Mouse (Mus musculus): ENCODE measurements around the gene Rapgef4. TPM values are rescaled to one million over a fixed set of nuclear protein-coding genes. Genes with fewer than 3 reads are reported as not detected.
A peak's percentile ranks its signal among the peaks of the same experiment; 100 is the strongest.

Gene Rapgef4
- polyA plus RNA-seq, 1 experiment from 2014 or later: 2.9 TPM

DNA sequence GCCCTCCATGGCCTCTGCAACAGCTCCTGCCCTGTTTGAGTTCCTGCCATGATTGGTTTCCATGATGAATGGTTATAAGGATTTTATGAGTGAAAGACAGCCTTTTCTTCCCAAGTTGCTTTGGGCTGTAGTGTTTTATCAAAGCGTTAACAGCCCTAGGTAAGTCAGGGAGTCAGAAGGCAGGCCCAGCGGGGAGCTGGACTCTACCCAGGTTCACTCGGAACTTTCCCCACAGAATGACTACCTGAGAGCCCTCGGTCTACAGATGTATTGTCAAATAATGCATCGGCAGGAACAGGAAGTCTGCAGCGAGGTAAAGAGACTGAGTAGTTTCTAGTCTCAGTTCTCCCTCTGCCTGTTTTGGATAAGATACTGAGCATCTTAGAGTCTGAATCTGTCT is 60.0 kb downstream of the Rapgef4 start:
- H3K27me3 ChIP-seq (ENCODE audit: control insufficient read depth, insufficient read depth, low read length): no peaks in the 10 kb centered on the region
- H3K4me3 ChIP-seq (ENCODE audit: low read depth, low read length): no peak overlapping the region
- H3K27ac ChIP-seq (ENCODE audit: low read depth, low read length): no peak overlapping the region
- WGBS: 95% methylated on average over 6 of the region's 6 CpGs
- no peak overlapping the region for H3K4me2 ChIP-seq (replicated peaks; ENCODE audit: low read depth, low read length)
- H3K36me3 ChIP-seq (ENCODE audit: control insufficient read depth, insufficient read depth, low read length): no peaks in the 10 kb centered on the region
- H3K9me3 ChIP-seq (ENCODE audit: control insufficient read depth, low read length): no peaks in the 10 kb centered on the region
- ATAC-seq (ENCODE audit: low FRiP score) (no peak), DNase-seq (ENCODE audit: low spot score) (no peak)
- H3K4me1 ChIP-seq (replicated peaks; ENCODE audit: control insufficient read depth, insufficient read depth, low read length): no peaks in the 10 kb centered on the region
- H3K9ac ChIP-seq (ENCODE audit: low read depth, low read length): no peak overlapping the region

DNA sequence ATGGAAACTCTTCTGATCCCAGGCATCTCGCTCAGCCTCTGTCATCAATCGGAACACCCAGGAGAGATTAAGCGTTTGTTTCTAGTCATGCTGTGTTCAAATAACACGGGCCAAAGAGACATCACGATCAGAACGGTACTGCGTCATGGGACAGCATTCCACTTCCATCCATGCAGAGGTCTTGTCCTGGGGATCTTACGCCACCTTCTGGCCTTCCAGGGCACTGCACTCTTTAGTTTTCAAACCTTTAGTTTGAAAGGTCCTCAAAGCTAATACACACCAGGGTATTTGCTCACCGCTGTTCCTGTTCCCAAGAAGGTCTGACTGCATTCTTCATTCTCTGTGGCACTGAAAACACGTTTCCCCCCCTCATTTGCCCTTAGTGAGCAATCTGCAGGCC is 61.1 kb downstream of the Rapgef4 start:
- DNase-seq (ENCODE audit: low spot score): no peak
- no peak for ATAC-seq (ENCODE audit: low FRiP score)

DNA sequence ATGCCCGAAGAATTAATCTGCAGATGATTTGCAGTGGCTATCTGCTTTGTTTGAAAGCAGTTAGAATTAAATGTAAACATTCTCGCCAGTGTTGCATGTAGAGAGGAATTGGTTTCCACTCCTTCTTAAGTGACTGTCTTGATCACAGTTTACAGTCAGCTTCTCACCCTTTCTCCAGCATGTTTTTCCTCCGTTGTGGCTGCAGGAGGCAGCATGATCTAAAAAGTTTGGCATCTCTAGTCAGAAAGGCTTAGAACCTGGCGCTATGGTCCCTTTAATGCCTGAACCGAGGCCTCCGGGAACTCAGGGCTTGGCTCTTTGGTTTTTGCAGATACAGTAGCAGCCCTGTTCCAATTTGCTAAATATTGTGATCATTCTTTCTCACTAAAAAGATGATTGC is 63.2 kb downstream of the Rapgef4 start:
- no peaks in the 10 kb centered on the region for H3K9me3 ChIP-seq (ENCODE audit: control insufficient read depth, low read length)
- H3K4me2 ChIP-seq (replicated peaks; ENCODE audit: low read depth, low read length): no peak overlapping the region
- H3K4me3 ChIP-seq (ENCODE audit: low read depth, low read length): no peak overlapping the region
- no peak overlapping the region for H3K9ac ChIP-seq (ENCODE audit: low read depth, low read length)
- ATAC-seq (ENCODE audit: low FRiP score) (no peak), DNase-seq (ENCODE audit: low spot score) (peak; percentile 15)
- H3K36me3 ChIP-seq (ENCODE audit: control insufficient read depth, insufficient read depth, low read length): no peaks in the 10 kb centered on the region
- H3K27ac ChIP-seq (ENCODE audit: low read depth, low read length): no peak overlapping the region
- H3K27me3 ChIP-seq (ENCODE audit: control insufficient read depth, insufficient read depth, low read length): no peaks in the 10 kb centered on the region
- 64% methylated on average over 6 of the region's 6 CpGs for WGBS
- no peaks in the 10 kb centered on the region for H3K4me1 ChIP-seq (replicated peaks; ENCODE audit: control insufficient read depth, insufficient read depth, low read length)

More for the DNA sequence above, 61.1 kb downstream of the Rapgef4 start:
- Histone ChIP-seq H3K27ac (ENCODE audit: low read depth, low read length) (no peak overlapping the region), H3K4me3 (ENCODE audit: low read depth, low read length) (no peak overlapping the region), H3K9me3 (ENCODE audit: control insufficient read depth, low read length) (no peaks in the 10 kb centered on the region), H3K36me3 (ENCODE audit: control insufficient read depth, insufficient read depth, low read length) (no peaks in the 10 kb centered on the region), H3K9ac (ENCODE audit: low read depth, low read length) (no peak overlapping the region), H3K4me1 (replicated peaks; ENCODE audit: control insufficient read depth, insufficient read depth, low read length) (no peaks in the 10 kb centered on the region), H3K4me2 (replicated peaks; ENCODE audit: low read depth, low read length) (no peak overlapping the region), H3K27me3 (ENCODE audit: control insufficient read depth, insufficient read depth, low read length) (no peaks in the 10 kb centered on the region)
- 87% methylated on average over 10 of the region's 10 CpGs for WGBS

DNA sequence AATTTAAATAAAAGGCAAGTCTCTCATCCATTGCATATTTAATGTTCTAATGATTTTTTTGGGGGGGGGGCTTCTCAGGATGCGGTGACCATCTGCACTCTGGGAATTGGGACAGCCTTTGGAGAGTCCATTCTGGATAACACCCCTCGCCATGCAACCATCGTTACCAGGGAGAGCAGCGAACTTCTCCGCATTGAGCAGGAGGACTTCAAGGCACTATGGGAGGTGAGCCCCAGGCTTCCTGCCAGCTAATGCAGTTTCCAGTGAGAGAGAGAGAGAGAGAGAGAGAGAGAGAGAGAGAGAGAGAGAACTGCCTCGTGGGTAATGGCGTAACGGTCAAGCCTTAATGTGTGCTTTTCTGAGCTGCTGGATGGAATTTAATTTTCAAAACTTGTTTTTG is 64.0 kb downstream of the Rapgef4 start:
- H3K36me3 ChIP-seq (ENCODE audit: control insufficient read depth, insufficient read depth, low read length): no peaks in the 10 kb centered on the region
- H3K4me1 ChIP-seq (replicated peaks; ENCODE audit: control insufficient read depth, insufficient read depth, low read length): no peaks in the 10 kb centered on the region
- no peak overlapping the region for H3K4me3 ChIP-seq (ENCODE audit: low read depth, low read length)
- no peak overlapping the region for H3K27ac ChIP-seq (ENCODE audit: low read depth, low read length)
- ATAC-seq (ENCODE audit: low FRiP score) (no peak), DNase-seq (ENCODE audit: low spot score) (no peak)
- no peak overlapping the region for H3K4me2 ChIP-seq (replicated peaks; ENCODE audit: low read depth, low read length)
- H3K9me3 ChIP-seq (ENCODE audit: control insufficient read depth, low read length): no peaks in the 10 kb centered on the region
- 88% methylated on average over 8 of the region's 8 CpGs for WGBS
- no peak overlapping the region for H3K9ac ChIP-seq (ENCODE audit: low read depth, low read length)
- H3K27me3 ChIP-seq (ENCODE audit: control insufficient read depth, insufficient read depth, low read length): no peaks in the 10 kb centered on the region

DNA sequence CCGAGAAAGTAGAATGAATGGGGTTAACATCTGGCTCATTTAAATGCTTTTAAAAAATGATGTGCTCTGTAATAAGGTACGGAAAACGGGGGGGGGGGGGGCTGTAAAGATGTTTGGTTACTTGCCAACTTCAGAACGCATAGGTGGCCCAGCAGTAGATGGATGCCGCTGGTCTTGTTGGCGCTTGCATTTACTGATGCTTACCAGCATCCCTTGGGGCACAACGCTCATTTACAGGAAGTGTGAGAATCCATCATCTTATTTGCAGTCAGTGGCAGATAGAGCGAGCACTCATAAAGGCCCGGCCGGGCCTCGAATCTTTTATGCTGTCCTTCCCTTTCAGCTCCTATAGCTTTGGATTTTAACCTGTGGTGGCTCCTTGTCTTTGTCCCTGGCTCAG is 64.6 kb downstream of the Rapgef4 start:
- DNase-seq (ENCODE audit: low spot score): no peak
- Histone ChIP-seq H3K27me3 (ENCODE audit: control insufficient read depth, insufficient read depth, low read length) (no peaks in the 10 kb centered on the region), H3K4me2 (replicated peaks; ENCODE audit: low read depth, low read length) (no peak overlapping the region), H3K4me1 (replicated peaks; ENCODE audit: control insufficient read depth, insufficient read depth, low read length) (no peaks in the 10 kb centered on the region), H3K27ac (ENCODE audit: low read depth, low read length) (no peak overlapping the region), H3K4me3 (ENCODE audit: low read depth, low read length) (no peak overlapping the region), H3K36me3 (ENCODE audit: control insufficient read depth, insufficient read depth, low read length) (no peaks in the 10 kb centered on the region), H3K9me3 (ENCODE audit: control insufficient read depth, low read length) (no peaks in the 10 kb centered on the region), H3K9ac (ENCODE audit: low read depth, low read length) (no peak overlapping the region)
- ATAC-seq (ENCODE audit: low FRiP score): no peak
- WGBS: 68% methylated on average over 11 of the region's 11 CpGs

DNA sequence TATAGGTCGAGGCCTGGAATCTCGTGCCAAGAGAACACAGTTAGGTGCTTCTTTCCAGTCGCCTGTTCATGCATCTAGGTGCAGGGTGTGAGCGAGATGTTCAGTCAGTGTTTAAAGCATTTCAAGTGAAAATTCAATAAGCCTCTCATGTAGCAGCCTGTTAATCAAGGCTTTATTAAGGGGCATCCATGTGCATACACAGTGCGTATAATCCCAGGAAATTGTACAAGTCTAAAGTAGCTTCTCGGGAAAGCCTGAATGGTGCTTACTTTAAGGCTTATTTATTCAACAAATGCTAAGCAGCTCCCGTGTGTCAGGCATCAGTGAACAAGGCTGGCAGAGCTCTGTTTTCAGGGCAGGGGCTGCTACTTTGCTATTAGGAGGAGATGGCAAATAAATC is 69.4 kb downstream of the Rapgef4 start:
- ATAC-seq (ENCODE audit: low FRiP score): no peak
- no peak overlapping the region for H3K4me3 ChIP-seq (ENCODE audit: low read depth, low read length)
- WGBS: 72% methylated on average over 7 of the region's 7 CpGs

DNA sequence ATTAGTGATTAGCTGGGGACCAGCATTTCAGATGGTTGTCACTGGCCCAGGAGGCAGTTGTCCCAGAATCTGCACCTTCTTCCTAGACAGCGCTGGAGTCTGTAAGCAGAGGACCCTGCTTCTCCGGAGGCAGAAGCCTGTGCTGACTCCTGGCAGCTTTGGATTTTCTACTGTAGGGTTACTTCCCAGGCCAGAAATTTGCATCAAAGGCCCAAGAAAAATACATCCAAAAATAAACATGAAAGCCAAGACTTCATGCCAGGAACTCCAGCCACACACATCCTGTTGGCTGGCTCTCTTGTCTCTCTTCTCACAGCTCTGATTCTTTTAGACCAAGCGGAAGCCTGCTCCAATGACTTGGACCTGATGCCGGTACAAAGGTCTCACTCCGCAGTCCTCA is 73.2 kb downstream of the Rapgef4 start:
- Histone ChIP-seq H3K9ac (ENCODE audit: low read depth, low read length) (no peak overlapping the region), H3K4me2 (replicated peaks; ENCODE audit: low read depth, low read length) (no peak overlapping the region), H3K27ac (ENCODE audit: low read depth, low read length) (no peak overlapping the region), H3K4me3 (ENCODE audit: low read depth, low read length) (no peak overlapping the region), H3K27me3 (ENCODE audit: control insufficient read depth, insufficient read depth, low read length) (no peaks in the 10 kb centered on the region), H3K9me3 (ENCODE audit: control insufficient read depth, low read length) (no peaks in the 10 kb centered on the region), H3K36me3 (ENCODE audit: control insufficient read depth, insufficient read depth, low read length) (no peaks in the 10 kb centered on the region), H3K4me1 (replicated peaks; ENCODE audit: control insufficient read depth, insufficient read depth, low read length) (no peaks in the 10 kb centered on the region)
- 86% methylated on average over 5 of the region's 5 CpGs for WGBS
- ATAC-seq (ENCODE audit: low FRiP score) (no peak), DNase-seq (ENCODE audit: low spot score) (no peak)

More for the DNA sequence above, 69.4 kb downstream of the Rapgef4 start:
- no peaks in the 10 kb centered on the region for H3K27me3 ChIP-seq (ENCODE audit: control insufficient read depth, insufficient read depth, low read length)
- no peak for DNase-seq (ENCODE audit: low spot score)
- H3K9ac ChIP-seq (ENCODE audit: low read depth, low read length): no peak overlapping the region
- no peaks in the 10 kb centered on the region for H3K4me1 ChIP-seq (replicated peaks; ENCODE audit: control insufficient read depth, insufficient read depth, low read length)
- no peaks in the 10 kb centered on the region for H3K9me3 ChIP-seq (ENCODE audit: control insufficient read depth, low read length)
- no peak overlapping the region for H3K4me2 ChIP-seq (replicated peaks; ENCODE audit: low read depth, low read length)
- no peaks in the 10 kb centered on the region for H3K36me3 ChIP-seq (ENCODE audit: control insufficient read depth, insufficient read depth, low read length)
- no peak overlapping the region for H3K27ac ChIP-seq (ENCODE audit: low read depth, low read length)

DNA sequence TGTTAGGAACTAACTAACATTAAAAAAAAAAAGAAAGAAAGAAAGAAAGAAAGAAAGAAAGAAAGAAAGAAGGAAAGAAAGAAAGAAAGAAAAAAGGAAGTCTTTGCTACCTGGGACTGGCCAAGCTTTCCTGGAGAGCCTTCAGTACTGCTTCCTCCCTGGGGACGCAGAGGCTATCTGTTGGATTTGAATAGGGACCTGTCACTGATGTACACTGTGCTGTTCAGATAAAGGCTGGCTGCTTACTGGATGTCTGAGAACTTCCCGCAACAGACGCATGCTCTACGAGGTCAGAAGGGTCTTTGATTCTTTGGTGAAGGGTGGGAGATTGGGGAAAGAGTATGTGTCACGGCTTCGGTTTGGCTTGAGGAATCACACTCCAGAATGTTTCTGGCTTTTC is 73.7 kb downstream of the Rapgef4 start:
- H3K27me3 ChIP-seq (ENCODE audit: control insufficient read depth, insufficient read depth, low read length): no peaks in the 10 kb centered on the region
- WGBS: 80% methylated on average over 6 of the region's 6 CpGs
- no peak overlapping the region for H3K9ac ChIP-seq (ENCODE audit: low read depth, low read length)
- DNase-seq (ENCODE audit: low spot score) (no peak), ATAC-seq (ENCODE audit: low FRiP score) (no peak)
- no peak overlapping the region for H3K4me3 ChIP-seq (ENCODE audit: low read depth, low read length)
- no peaks in the 10 kb centered on the region for H3K4me1 ChIP-seq (replicated peaks; ENCODE audit: control insufficient read depth, insufficient read depth, low read length)
- H3K9me3 ChIP-seq (ENCODE audit: control insufficient read depth, low read length): no peaks in the 10 kb centered on the region
- no peak overlapping the region for H3K27ac ChIP-seq (ENCODE audit: low read depth, low read length)
- H3K36me3 ChIP-seq (ENCODE audit: control insufficient read depth, insufficient read depth, low read length): no peaks in the 10 kb centered on the region
- no peak overlapping the region for H3K4me2 ChIP-seq (replicated peaks; ENCODE audit: low read depth, low read length)

DNA sequence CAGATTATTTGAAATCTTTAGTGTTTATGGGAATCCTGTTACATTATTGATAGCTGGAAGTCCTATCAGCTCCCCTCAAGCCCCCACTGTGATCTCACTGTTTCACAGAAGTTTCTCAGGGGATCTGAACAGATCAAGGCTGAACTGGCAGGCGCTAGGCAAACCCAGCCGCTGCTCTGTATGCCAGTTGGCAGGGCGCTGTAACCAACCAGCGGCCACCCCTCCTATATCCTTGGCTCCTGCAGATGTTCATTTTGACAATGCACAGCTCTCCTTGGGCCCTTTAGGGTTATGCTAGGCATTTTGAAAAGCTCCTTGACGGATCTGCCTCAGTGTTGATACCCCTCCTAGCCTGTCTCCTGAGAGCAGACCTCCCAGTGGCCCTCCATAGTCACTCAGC is 74.4 kb downstream of the Rapgef4 start:
- Histone ChIP-seq H3K36me3 (ENCODE audit: control insufficient read depth, insufficient read depth, low read length) (no peaks in the 10 kb centered on the region), H3K4me2 (replicated peaks; ENCODE audit: low read depth, low read length) (no peak overlapping the region), H3K9ac (ENCODE audit: low read depth, low read length) (no peak overlapping the region), H3K4me1 (replicated peaks; ENCODE audit: control insufficient read depth, insufficient read depth, low read length) (no peaks in the 10 kb centered on the region), H3K4me3 (ENCODE audit: low read depth, low read length) (no peak overlapping the region), H3K27me3 (ENCODE audit: control insufficient read depth, insufficient read depth, low read length) (no peaks in the 10 kb centered on the region), H3K27ac (ENCODE audit: low read depth, low read length) (no peak overlapping the region), H3K9me3 (ENCODE audit: control insufficient read depth, low read length) (no peaks in the 10 kb centered on the region)
- no peak for ATAC-seq (ENCODE audit: low FRiP score)
- no peak for DNase-seq (ENCODE audit: low spot score)
- WGBS: 82% methylated on average over 5 of the region's 5 CpGs

All from hindbrain, embryonic 11.5 days (tissue).